Mouse (Mus musculus) limb, embryonic 13.5 days (tissue): ENCODE data around the gene Gpr18. TPM values are rescaled to one million over a fixed set of nuclear protein-coding genes. Genes with fewer than 3 reads are reported as not detected.

Experiments used
- ATAC-seq: fragments of 200-750 bp; cut with Nextera tagmentation; 2 replicates; pipeline ENCODE4 v1.8.0; 2017; ENCODE audit warnings: low read depth, moderate number of reproducible peaks, moderate TSS enrichment; ENCODE audit not compliant: low FRiP score
- H3K27ac ChIP-seq: fragments of 300-500 bp; sonication (generic); 2 replicates; pipeline ENCODE4 v1.5.1; 2015; ENCODE audit warnings: inconsistent platforms, mild to moderate bottlenecking, moderate library complexity
- H3K27me3 ChIP-seq: fragments of 300-500 bp; sonication (generic); 2 replicates; pipeline ENCODE4 v1.6.1; 2015; ENCODE audit warnings: mild to moderate bottlenecking, inconsistent platforms
- H3K36me3 ChIP-seq: fragments of 300-500 bp; sonication (generic); 2 replicates; pipeline ENCODE4 v1.6.1; 2015; ENCODE audit warnings: inconsistent platforms, mild to moderate bottlenecking, moderate library complexity
- H3K4me1 ChIP-seq: fragments of 300-500 bp; sonication (generic); 2 replicates; pipeline ENCODE4 v1.6.1; 2015; ENCODE audit warnings: inconsistent platforms
- H3K4me2 ChIP-seq: fragments of 300-500 bp; sonication (generic); replicated peaks from 2 replicates; pipeline ENCODE4 v1.6.1; 2015; ENCODE audit warnings: inconsistent platforms, mild to moderate bottlenecking, moderate library complexity
- H3K4me3 ChIP-seq: fragments of 300-500 bp; sonication (generic); 2 replicates; pipeline ENCODE4 v1.5.1; 2015; ENCODE audit warnings: moderate library complexity, mild to moderate bottlenecking, inconsistent platforms
- H3K9ac ChIP-seq: fragments of 300-500 bp; sonication (generic); 2 replicates; pipeline ENCODE4 v1.6.1; 2015; ENCODE audit warnings: mild to moderate bottlenecking, inconsistent platforms
- H3K9me3 ChIP-seq: fragments of 300-500 bp; sonication (generic); 2 replicates; pipeline ENCODE4 v1.6.1; 2016; ENCODE audit warnings: inconsistent platforms
- WGBS: fragments of 180-500 bp; shearing (Covaris S2); methylation state at CpG from one replicate; pipeline ENCODE4 v1.1.7; 2015; 5-methylcytosine and 5-hydroxymethylcytosine counted together
- polyA plus RNA-seq: library from polyadenylated mRNA; unstranded; fragments of >200 nt; fragmentation: Nextera tagmentation; extraction: Ambion mirVana; gene quantifications from 2 replicates; pipeline ENCODE4 v1.2.1, GENCODE M21; 2015

Gpr18 gene
- polyA plus RNA-seq, 1 experiment from 2014 or later: 0.37 TPM

- H3K9me3 ChIP-seq: no peaks in the 10 kb centered on the region
- H3K27ac ChIP-seq: no peak overlapping the region
- no peak overlapping the region for H3K4me2 ChIP-seq
- peaks cover 7% of the 10 kb centered on the region for H3K4me1 ChIP-seq
- no peaks in the 10 kb centered on the region for H3K27me3 ChIP-seq
- WGBS: 79% methylated on average over 3 of the region's 3 CpGs
- no peak for ATAC-seq
- no peak overlapping the region for H3K9ac ChIP-seq
- H3K4me3 ChIP-seq: no peak overlapping the region
- peaks cover 8% of the 10 kb centered on the region; the same call in 1 of the 2 replicates for H3K36me3 ChIP-seq
Measured at GRCm38 (mm10) chr14:121958041-121958750, 42.6 kb upstream of the Gpr18 start.

GRCm38 (mm10) chr14:121957176-121957871 is 41.7 kb upstream of the Gpr18 start:
- no peaks in the 10 kb centered on the region for H3K9me3 ChIP-seq
- no peak overlapping the region for H3K27ac ChIP-seq
- 0 out of 2 replicates have a peak, but pooled peaks cover 4% of the 10 kb centered on the region for H3K4me1 ChIP-seq
- H3K4me2 ChIP-seq: no peak overlapping the region
- H3K9ac ChIP-seq: no peak overlapping the region
- H3K27me3 ChIP-seq: no peaks in the 10 kb centered on the region
- ATAC-seq: no peak
- no peak overlapping the region for H3K4me3 ChIP-seq
- H3K36me3 ChIP-seq: peaks cover 8% of the 10 kb centered on the region; the same call in 1 of the 2 replicates
- 87% methylated on average over 10 of the region's 10 CpGs for WGBS

- ATAC-seq: no peak
- H3K4me2 ChIP-seq: no peak overlapping the region
- no peak overlapping the region for H3K27ac ChIP-seq
- no peaks in the 10 kb centered on the region for H3K27me3 ChIP-seq
- no peak overlapping the region for H3K4me3 ChIP-seq
- no peaks in the 10 kb centered on the region for H3K9me3 ChIP-seq
- 89% methylated on average over 5 of the region's 5 CpGs for WGBS
- H3K9ac ChIP-seq: no peak overlapping the region
- 0 out of 2 replicates have a peak, but pooled peaks cover 6% of the 10 kb centered on the region for H3K4me1 ChIP-seq
- peaks cover 8% of the 10 kb centered on the region; the same call in 1 of the 2 replicates for H3K36me3 ChIP-seq
Measured at GRCm38 (mm10) chr14:121956291-121956690, 40.7 kb upstream of the Gpr18 start.

- Histone ChIP-seq H3K27ac (no peak overlapping the region), H3K27me3 (no peaks in the 10 kb centered on the region), H3K9ac (no peak overlapping the region), H3K9me3 (no peaks in the 10 kb centered on the region), H3K4me1 (0 out of 2 replicates have a peak, but pooled peaks cover 6% of the 10 kb centered on the region), H3K4me2 (no peak overlapping the region), H3K36me3 (peaks cover 8% of the 10 kb centered on the region; the same call in 1 of the 2 replicates), H3K4me3 (no peak overlapping the region)
- 57% methylated on average over 5 of the region's 5 CpGs for WGBS
- ATAC-seq: no peak; the same call in 1 of the 2 replicates
Measured at GRCm38 (mm10) chr14:121955176-121955795, 39.7 kb upstream of the Gpr18 start.

- 94% methylated on average over 12 of the region's 12 CpGs for WGBS
- no peak overlapping the region for H3K4me2 ChIP-seq
- no peak overlapping the region for H3K9ac ChIP-seq
- peaks cover 8% of the 10 kb centered on the region; the same call in 1 of the 2 replicates for H3K36me3 ChIP-seq
- no peaks in the 10 kb centered on the region for H3K27me3 ChIP-seq
- H3K9me3 ChIP-seq: no peaks in the 10 kb centered on the region
- 0 out of 2 replicates have a peak, but pooled peaks cover 6% of the 10 kb centered on the region for H3K4me1 ChIP-seq
- no peak overlapping the region for H3K4me3 ChIP-seq
- no peak for ATAC-seq
- H3K27ac ChIP-seq: no peak overlapping the region
Measured at GRCm38 (mm10) chr14:121954608-121955007, 39.0 kb upstream of the Gpr18 start.

- WGBS: 95% methylated on average over 11 of the region's 11 CpGs
- Histone ChIP-seq H3K9ac (no peak overlapping the region), H3K9me3 (no peaks in the 10 kb centered on the region), H3K27me3 (no peaks in the 10 kb centered on the region), H3K27ac (no peak overlapping the region), H3K4me1 (0 out of 2 replicates have a peak, but pooled peaks cover 6% of the 10 kb centered on the region), H3K4me3 (no peak overlapping the region), H3K36me3 (peaks cover 8% of the 10 kb centered on the region; the same call in 1 of the 2 replicates), H3K4me2 (no peak overlapping the region)
- ATAC-seq: no peak
Measured at GRCm38 (mm10) chr14:121954129-121954528, 38.5 kb upstream of the Gpr18 start.

GRCm38 (mm10) chr14:121952046-121952400 is 36.4 kb upstream of the Gpr18 start:
- no peak for ATAC-seq
- WGBS: 83% methylated on average over 5 of the region's 5 CpGs

GRCm38 (mm10) chr14:121951399-121952045 is 35.9 kb upstream of the Gpr18 start:
- ATAC-seq: no peak

More at GRCm38 (mm10) chr14:121952046-121952400, 36.4 kb upstream of the Gpr18 start:
- Histone ChIP-seq H3K36me3 (peaks cover 8% of the 10 kb centered on the region; the same call in 1 of the 2 replicates), H3K4me2 (no peak overlapping the region), H3K9me3 (no peaks in the 10 kb centered on the region), H3K4me3 (no peak overlapping the region), H3K9ac (no peak overlapping the region), H3K4me1 (peaks cover 11% of the 10 kb centered on the region; the same call in 1 of the 2 replicates), H3K27ac (no peak overlapping the region), H3K27me3 (no peaks in the 10 kb centered on the region)

GRCm38 (mm10) chr14:121949897-121950296 is 34.3 kb upstream of the Gpr18 start:
- no peak for ATAC-seq
- H3K4me2 ChIP-seq: no peak overlapping the region
- H3K27ac ChIP-seq: no peak overlapping the region
- H3K4me3 ChIP-seq: no peak overlapping the region
- H3K4me1 ChIP-seq: peaks cover 10% of the 10 kb centered on the region; the same call in 1 of the 2 replicates
- H3K9me3 ChIP-seq: no peaks in the 10 kb centered on the region
- H3K9ac ChIP-seq: no peak overlapping the region
- WGBS: 96% methylated on average over 5 of the region's 5 CpGs
- peaks cover 8% of the 10 kb centered on the region; the same call in 1 of the 2 replicates for H3K36me3 ChIP-seq
- H3K27me3 ChIP-seq: no peaks in the 10 kb centered on the region

More at GRCm38 (mm10) chr14:121951399-121952045, 35.9 kb upstream of the Gpr18 start:
- no peak overlapping the region for H3K9ac ChIP-seq
- no peak overlapping the region for H3K4me3 ChIP-seq
- 71% methylated on average over 2 of the region's 2 CpGs for WGBS
- H3K9me3 ChIP-seq: no peaks in the 10 kb centered on the region
- no peaks in the 10 kb centered on the region for H3K27me3 ChIP-seq
- no peak overlapping the region for H3K27ac ChIP-seq
- H3K4me2 ChIP-seq: no peak overlapping the region
- H3K36me3 ChIP-seq: peaks cover 8% of the 10 kb centered on the region; the same call in 1 of the 2 replicates
- H3K4me1 ChIP-seq: peaks cover 11% of the 10 kb centered on the region; the same call in 1 of the 2 replicates

- Histone ChIP-seq H3K36me3 (peaks cover 3% of the 10 kb centered on the region; the same call in 1 of the 2 replicates), H3K9ac (no peak overlapping the region), H3K27ac (no peak overlapping the region), H3K27me3 (no peaks in the 10 kb centered on the region), H3K4me3 (no peak overlapping the region), H3K4me2 (no peak overlapping the region), H3K9me3 (no peaks in the 10 kb centered on the region), H3K4me1 (peaks cover 7% of the 10 kb centered on the region; the same call in 1 of the 2 replicates)
- 94% methylated on average over 3 of the region's 3 CpGs for WGBS
- no peak for ATAC-seq
Measured at GRCm38 (mm10) chr14:121949436-121949835, 33.9 kb upstream of the Gpr18 start.

GRCm38 (mm10) chr14:121947966-121948365 is 32.4 kb upstream of the Gpr18 start:
- H3K27me3 ChIP-seq: no peaks in the 10 kb centered on the region
- H3K36me3 ChIP-seq: no peaks in the 10 kb centered on the region
- H3K4me2 ChIP-seq: no peak overlapping the region
- no peak for ATAC-seq
- WGBS: 83% methylated on average over 3 of the region's 3 CpGs
- H3K27ac ChIP-seq: no peak overlapping the region
- no peak overlapping the region for H3K9ac ChIP-seq
- H3K4me3 ChIP-seq: no peak overlapping the region
- H3K4me1 ChIP-seq: peaks cover 7% of the 10 kb centered on the region; the same call in 1 of the 2 replicates
- H3K9me3 ChIP-seq: 0 out of 2 replicates have a peak, but pooled peaks cover 3% of the 10 kb centered on the region
